Mouse (Mus musculus) frontal cortex, adult 2 months (tissue): ENCODE results near the gene Dazap1. TPM values are rescaled to one million over a fixed set of nuclear protein-coding genes. Genes with fewer than 3 reads are reported as not detected.
A peak's percentile ranks its signal among the peaks of the same experiment; 100 is the strongest.

ENCODE experiments used
- DNase-seq, 2 experiments: peaks; one replicate each; pipeline ENCODE4 v3.0.0; 2022; ENCODE audit warnings: low spot score in 1 of 2; ENCODE audit errors: extremely low spot score in 1 of 2
- polyA plus RNA-seq: library from polyadenylated mRNA; depleted of rRNA; stranded (reverse); fragments of >200 nt; gene quantifications from 2 replicates; pipeline ENCODE4 v1.2.3, GENCODE M21; 2012

Gene Dazap1
- polyA plus RNA-seq, 1 experiment = 86.3 TPM

DNA sequence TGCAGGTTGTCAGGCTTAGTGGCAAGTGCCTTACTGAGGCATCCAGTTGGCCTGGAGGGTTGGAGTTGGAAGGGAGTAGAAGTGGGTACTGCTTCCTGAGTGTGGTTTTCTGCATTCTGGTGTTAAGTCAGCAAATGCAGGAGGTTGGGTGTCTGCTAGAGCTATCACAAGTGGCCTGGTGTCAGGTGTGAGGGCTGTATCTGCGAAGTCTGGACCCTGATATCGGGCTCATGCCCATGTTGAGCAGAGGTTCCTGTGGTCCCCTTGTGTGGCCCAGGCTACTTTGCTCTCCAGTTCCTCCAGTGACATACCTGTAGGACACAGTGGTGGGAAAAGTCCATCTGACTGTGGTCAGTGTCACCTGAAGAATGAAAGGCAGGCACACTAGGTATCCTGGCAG, 8.8 kb downstream of the Dazap1 start:
- DNase-seq = no peak

DNA sequence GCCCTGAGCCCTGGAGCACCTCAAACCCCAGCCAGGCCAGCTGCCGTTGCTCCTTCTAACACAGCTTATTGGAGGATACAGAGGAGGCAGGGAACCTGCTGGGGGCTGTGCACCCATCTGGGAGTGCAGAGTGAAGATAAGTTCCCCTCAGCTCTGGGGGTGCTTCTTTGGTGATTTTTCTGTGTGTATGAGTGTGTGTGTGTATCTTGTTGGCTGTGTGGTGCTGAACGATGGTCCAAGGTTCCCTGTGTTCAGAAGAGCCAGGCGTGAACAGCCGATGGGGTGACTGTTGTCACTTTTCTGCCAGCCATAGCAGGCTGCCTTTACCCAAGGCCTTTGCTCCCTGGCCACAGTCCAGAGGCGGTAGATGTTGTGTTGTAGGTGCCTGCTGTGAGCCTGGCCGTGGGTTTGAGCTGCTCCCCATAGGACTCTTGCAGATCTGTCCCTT, 9.5 kb downstream of the Dazap1 start:
- no peak for DNase-seq

DNA sequence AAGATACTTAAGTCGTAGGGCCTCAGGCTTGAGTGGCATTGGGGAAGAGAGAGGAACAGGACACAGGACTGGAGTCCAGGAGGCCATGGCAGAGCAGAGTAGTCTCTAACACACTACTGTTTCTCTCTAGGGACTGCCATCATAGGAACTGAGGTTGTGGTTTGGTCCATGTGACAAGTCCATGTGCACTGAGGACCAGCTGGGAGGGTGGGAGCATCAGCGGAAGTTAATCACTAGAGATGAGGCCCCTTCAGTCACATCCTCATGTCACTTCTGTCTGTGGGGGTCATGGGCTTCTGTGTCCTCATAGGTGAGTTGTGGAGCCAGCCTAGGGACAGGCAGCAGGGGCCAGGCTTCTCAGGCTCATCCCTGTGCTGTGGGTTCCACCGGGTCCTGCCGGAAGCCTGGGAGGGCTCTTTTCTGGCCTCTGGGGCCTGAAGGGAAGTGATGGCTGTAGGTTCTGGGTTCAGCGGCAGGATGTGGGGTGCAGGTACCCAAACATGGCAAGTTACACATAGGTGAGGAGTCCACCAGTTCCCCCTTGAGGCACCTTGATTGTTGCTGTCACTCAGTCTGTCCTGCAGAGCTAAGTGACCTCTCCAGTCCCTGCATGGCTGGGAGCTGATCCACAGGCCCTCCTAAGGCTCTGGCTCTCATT, 10.0 kb downstream of the Dazap1 start:
- DNase-seq = no peak

GRCm38 (mm10) chr10:80271870-80272585, 10.7 kb downstream of the Dazap1 start:
- DNase-seq = no peak

DNA sequence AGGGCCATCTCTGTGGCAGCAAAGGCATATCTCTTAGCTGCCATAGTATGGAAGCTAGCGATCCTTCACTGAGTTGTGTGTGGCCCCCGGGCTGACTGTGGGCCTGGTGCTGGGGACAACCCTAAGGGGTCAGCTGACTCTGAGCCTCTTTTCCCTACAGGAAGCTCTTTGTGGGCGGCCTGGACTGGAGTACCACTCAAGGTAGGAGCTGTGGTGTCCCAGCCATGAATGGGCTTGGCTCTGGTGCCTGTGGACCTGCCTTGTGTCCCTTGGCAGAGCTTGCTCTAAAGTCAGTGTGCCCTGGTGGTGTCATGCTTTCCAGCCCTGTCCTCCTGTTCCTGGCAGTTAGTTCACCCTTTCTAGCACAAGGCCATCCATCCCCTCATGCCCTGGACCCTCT, 12.6 kb downstream of the Dazap1 start:
- DNase-seq = no peak

- no peak for DNase-seq
Observed at GRCm38 (mm10) chr10:80276238-80276637, 15.0 kb downstream of the Dazap1 start.

- no peak for DNase-seq
Observed at GRCm38 (mm10) chr10:80278390-80278789, 17.1 kb downstream of the Dazap1 start.

GRCm38 (mm10) chr10:80279273-80279672, 18.0 kb downstream of the Dazap1 start:
- no peak for DNase-seq

DNA sequence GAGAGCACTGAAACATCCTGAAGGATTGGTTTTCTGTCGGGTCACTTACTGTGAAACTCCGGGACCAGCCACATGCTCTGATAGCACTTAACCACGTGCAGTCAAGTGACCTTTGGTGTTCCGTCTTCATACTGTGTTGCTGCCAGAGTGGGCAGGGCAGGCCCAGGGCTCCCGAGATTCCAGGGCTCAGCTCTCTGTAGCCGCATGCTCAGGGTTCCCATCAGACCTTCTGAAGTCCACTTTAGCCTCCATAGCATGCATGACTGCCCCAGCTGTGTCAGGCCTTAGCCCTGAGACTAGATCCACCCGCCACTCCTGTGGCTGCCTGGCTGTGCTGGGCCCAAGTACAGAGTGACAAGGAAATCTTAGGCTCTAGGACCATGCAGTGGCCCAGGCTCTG, 20.0 kb downstream of the Dazap1 start:
- DNase-seq = no peak

GRCm38 (mm10) chr10:80281921-80282371, 20.7 kb downstream of the Dazap1 start:
- no peak for DNase-seq

GRCm38 (mm10) chr10:80282481-80283441, 21.5 kb downstream of the Dazap1 start:
- no peak for DNase-seq

DNA sequence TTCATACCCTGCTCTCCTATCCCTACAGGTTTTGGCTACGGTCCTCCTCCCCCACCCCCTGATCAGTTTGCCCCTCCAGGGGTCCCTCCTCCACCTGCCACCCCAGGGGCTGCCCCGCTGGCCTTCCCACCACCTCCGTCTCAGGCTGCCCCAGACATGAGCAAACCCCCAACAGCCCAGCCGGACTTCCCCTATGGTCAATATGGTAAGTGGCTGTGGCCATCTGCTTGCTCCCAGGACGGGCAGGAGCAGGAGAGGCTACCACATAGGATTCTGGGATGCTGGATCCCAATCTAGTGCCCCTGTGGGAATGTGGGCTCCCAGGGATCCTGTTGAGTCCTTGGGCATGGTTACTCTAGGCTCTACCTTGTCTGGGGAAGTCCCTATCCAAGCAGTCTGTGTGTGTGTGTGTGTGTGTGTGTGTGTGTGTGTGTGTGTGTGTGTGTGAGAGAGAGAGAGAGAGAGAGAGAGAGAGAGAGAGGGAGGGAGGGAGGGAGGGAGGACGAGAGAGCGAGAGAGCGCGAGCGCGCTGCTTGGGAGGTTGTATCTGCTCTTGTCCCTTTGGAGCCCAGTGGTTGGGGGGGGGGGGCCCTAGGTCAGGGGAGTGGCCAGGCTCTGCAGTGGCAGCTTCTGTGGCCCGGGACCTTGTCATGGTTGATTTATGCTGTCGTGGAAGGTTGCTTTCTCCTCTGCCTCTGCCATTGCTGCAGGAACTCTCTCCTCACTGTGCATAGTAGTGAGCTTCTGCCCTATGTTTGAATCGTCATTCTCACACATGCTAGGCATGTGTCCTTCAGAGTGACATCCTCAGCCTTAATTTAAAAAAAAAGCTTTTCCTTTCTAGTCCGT, 24.2 kb downstream of the Dazap1 start:
- no peak for DNase-seq

GRCm38 (mm10) chr10:80288097-80288496, 26.8 kb downstream of the Dazap1 start:
- DNase-seq = no peak

- DNase-seq = no peak
Observed at GRCm38 (mm10) chr10:80288657-80289056, 27.4 kb downstream of the Dazap1 start.

DNA sequence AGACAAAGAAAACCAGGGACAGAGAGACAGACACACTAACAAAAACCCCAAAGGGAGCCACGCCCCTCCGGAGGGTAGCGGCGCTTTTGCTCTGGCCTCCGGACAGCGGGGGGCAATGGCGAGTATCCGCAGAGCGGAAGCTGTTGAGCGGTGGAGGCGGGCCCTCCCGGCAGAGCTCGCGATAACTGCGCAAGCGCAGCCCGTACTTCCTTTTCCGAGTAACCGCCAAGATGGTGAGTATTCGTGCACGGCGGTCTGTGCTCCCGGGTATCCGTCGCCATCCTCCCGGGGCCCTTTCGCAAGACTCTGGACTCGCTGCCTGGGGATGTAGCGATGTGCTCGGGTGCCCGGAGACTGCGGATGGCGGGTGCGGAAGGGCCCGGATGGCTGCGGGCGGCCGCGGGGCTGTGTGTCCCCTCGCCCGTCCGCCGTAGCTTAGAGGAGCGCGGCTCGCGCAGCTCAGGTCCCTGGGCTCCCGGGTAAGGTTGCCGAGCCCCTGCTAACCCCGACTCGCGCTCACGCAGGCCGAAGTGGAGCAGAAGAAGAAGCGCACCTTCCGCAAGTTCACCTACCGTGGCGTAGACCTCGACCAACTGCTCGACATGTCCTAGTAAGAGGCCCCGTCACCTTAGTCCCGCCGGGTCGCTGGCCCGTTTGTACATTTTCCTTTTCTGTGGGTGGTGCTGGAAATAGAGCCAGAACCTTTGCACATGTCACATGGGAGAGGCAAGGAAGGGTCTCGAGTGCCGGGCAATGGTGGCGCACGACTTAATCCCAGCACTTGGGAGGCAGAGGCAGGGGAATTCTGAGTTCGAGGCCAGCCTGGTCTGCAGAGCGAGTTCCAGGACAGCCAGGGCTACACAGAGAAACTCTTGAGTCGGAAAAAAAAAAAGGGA, 31.2 kb downstream of the Dazap1 start, which contains the start of gene Rps15:
Gene Rps15 (plus strand): TSS at position 203 of the 896 bp plus-strand sequence.
- DNase-seq = peak; percentile 85 to 95

DNA sequence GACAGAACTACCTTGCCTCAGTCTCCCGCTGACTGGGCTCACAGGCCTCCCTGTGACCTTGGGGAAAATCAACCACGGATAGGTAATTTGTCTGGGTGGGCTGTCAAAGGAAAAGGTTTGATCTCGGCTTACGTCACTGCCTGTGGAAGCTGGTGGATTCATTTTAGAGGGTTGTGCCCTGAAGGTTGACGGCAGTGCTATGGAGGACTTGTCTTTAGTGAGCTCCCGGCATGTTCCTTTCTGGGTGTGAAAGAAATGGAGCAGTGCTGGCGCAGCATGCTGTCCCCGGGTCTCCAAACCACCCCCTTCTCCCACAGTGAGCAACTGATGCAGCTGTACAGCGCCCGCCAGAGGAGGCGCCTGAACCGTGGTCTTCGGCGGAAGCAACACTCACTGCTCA, 32.0 kb downstream of the Dazap1 start:
- DNase-seq = no peak

DNA sequence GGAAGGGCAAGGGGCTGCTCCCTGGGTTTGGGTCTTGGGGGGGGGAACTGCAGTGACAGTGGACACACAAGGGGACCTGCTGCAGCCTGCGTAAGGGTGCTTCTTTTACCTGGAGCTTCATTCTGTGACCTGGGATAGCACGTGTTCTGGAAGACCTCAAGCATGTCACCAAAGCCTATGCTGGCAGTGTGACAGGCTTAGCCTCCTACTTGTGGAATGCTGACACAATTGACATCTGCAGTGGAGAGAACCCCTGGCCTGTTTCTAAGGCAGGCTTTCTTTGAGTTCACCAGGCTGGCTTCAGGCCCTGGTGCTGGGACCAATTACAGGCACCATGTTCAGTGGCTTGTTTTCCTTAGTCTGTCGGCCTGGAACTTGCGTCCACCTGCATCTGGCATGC, 33.0 kb downstream of the Dazap1 start:
- DNase-seq = no peak

DNA sequence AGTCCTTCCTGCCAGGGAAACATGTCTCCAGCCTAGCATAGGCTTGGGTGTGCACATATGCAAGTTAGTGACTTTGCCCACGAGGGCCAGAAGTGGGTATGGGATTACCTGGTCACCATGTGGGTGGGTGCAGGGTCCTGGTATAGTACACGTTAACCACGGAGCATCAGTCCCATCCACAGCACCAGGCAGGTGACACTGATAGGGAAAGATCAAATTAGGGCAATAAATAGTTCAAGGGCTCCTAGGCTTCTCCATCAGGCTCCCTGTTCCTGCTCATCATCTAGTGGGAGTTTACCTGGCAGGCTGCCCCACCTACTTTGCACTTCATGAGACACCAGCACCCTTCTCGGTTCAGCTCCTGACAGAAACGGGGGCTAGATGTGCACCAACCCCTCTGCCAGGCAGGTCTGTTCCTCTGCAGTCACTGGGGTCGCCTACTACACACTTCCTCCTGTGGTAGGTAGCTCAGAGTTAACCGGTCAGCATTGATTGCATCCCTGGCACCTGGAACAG, 33.6 kb downstream of the Dazap1 start:
- DNase-seq = no peak
